Mouse (Mus musculus) MEL (cell line): ENCODE measurements at regions not wholly inside any gene's neighbourhood (a gene's known extent, or its start where the extent isn't known, plus 50 kb on each side); places are given as distances from the start of the nearest gene placed in this dataset.

Experiments used
- DNase-seq: peaks from one replicate; pipeline ENCODE4 v3.0.0; 2011; ENCODE audit warnings: low read depth, low spot score
- H3K27ac ChIP-seq: 2 replicates; pipeline ENCODE4 v1.5.1; 2012; ENCODE audit warnings: low read depth, mild to moderate bottlenecking, control low read depth, low read length, moderate library complexity; ENCODE audit not compliant: control insufficient read depth
- H3K27me3 ChIP-seq, 2 experiments: fragments of 150-350 bp in 1 of 2; sonication (generic) in 1 of 2; 2 replicates each; pipeline ENCODE4 v1.6.1; 2012; ENCODE audit warnings: low read length in 2 of 2, mild to moderate bottlenecking in 2 of 2, improper control_type of control experiment in 1 of 2, moderate library complexity in 1 of 2; ENCODE audit not compliant: insufficient read depth in 2 of 2, control insufficient read depth in 1 of 2
- H3K36me3 ChIP-seq, 2 experiments: 2 replicates each; pipeline ENCODE4 v1.6.1; 2012 to 2014; ENCODE audit warnings: low read length in 2 of 2, improper control_type of control experiment in 1 of 2, inconsistent platforms in 1 of 2, mild to moderate bottlenecking in 1 of 2; ENCODE audit not compliant: insufficient read depth in 2 of 2, control insufficient read depth in 1 of 2
- H3K4me1 ChIP-seq, 2 experiments: fragments of 150-350 bp in 1 of 2; sonication (generic) in 1 of 2; 2 replicates each; pipeline ENCODE4 v1.6.1; 2012; ENCODE audit warnings: low read length in 2 of 2, improper control_type of control experiment in 1 of 2, mild to moderate bottlenecking in 1 of 2; ENCODE audit not compliant: insufficient read depth in 2 of 2, control insufficient read depth in 1 of 2
- H3K4me3 ChIP-seq, 2 experiments: fragments of 150-350 bp in 1 of 2; sonication (generic) in 1 of 2; 2 replicates each; pipeline ENCODE4 v1.5.1; 2012; ENCODE audit warnings: low read depth in 2 of 2, low read length in 2 of 2, mild to moderate bottlenecking in 2 of 2, moderate library complexity in 2 of 2, control low read depth in 1 of 2, improper control_type of control experiment in 1 of 2; ENCODE audit not compliant: control insufficient read depth in 1 of 2, insufficient read depth in 1 of 2
- H3K79me2 ChIP-seq: 2 replicates; pipeline ENCODE4 v1.6.1; 2012; ENCODE audit warnings: mild to moderate bottlenecking, low read length, moderate library complexity; ENCODE audit not compliant: control insufficient read depth, poor library complexity, insufficient read depth
- H3K9ac ChIP-seq: 2 replicates; pipeline ENCODE4 v1.6.1; 2012; ENCODE audit warnings: low read depth, mild to moderate bottlenecking, control low read depth, low read length, moderate library complexity; ENCODE audit not compliant: control insufficient read depth, poor library complexity, severe bottlenecking
- H3K9me3 ChIP-seq: fragments of 150-350 bp; sonication (generic); replicated peaks from 2 replicates; pipeline ENCODE4 v1.6.1; 2012; ENCODE audit warnings: mild to moderate bottlenecking, low read length, improper control_type of control experiment, moderate library complexity; ENCODE audit not compliant: insufficient read depth
- BHLHE40 ChIP-seq: IDR thresholded peaks from 2 replicates; pipeline ENCODE4 v1.6.1; 2012; ENCODE audit warnings: low read depth, mild to moderate bottlenecking, inconsistent platforms, low read length, improper control_type of control experiment, borderline replicate concordance
- CHD1 ChIP-seq: IDR thresholded peaks from 2 replicates; pipeline ENCODE4 v1.6.1; 2012; ENCODE audit warnings: low read depth, mild to moderate bottlenecking, inconsistent platforms, low read length, improper control_type of control experiment
- E2F4 ChIP-seq: IDR thresholded peaks from 2 replicates; pipeline ENCODE4 v1.6.1; 2011; ENCODE audit warnings: low read depth, low read length, improper control_type of control experiment, borderline replicate concordance
- EP300 ChIP-seq, 2 experiments: IDR thresholded peaks; 2 replicates each; pipeline ENCODE4 v1.6.1; 2011; ENCODE audit warnings: improper control_type of control experiment in 2 of 2, low read length in 2 of 2, low read depth in 1 of 2, mild to moderate bottlenecking in 1 of 2
- GATA1 ChIP-seq: IDR thresholded peaks from 2 replicates; pipeline ENCODE4 v1.6.1; 2011; ENCODE audit warnings: low read depth, low read length, improper control_type of control experiment
- HCFC1 ChIP-seq: IDR thresholded peaks from 2 replicates; pipeline ENCODE4 v1.6.1; 2012; ENCODE audit warnings: low read depth, mild to moderate bottlenecking, inconsistent platforms, low read length, improper control_type of control experiment, moderate library complexity
- JUND ChIP-seq: IDR thresholded peaks from 2 replicates; pipeline ENCODE4 v1.6.1; 2011; ENCODE audit warnings: low read depth, mild to moderate bottlenecking, improper control_type of control experiment, low read length
- KAT2A ChIP-seq: conservative IDR thresholded peaks from 2 replicates; pipeline ENCODE4 v1.6.1; 2012; ENCODE audit warnings: low read depth, low read length, improper control_type of control experiment, inconsistent platforms
- MAX ChIP-seq: IDR thresholded peaks from 2 replicates; pipeline ENCODE4 v1.6.1; 2011; ENCODE audit warnings: low read length, improper control_type of control experiment
- MEF2A ChIP-seq: IDR thresholded peaks from 2 replicates; pipeline ENCODE4 v1.6.1; 2014; ENCODE audit warnings: low read depth, mild to moderate bottlenecking, inconsistent platforms, low read length, improper control_type of control experiment; ENCODE audit not compliant: poor library complexity, insufficient replicate concordance, severe bottlenecking; ENCODE audit errors: extremely low read depth
- MXI1 ChIP-seq: IDR thresholded peaks from 2 replicates; pipeline ENCODE4 v1.6.1; 2011; ENCODE audit warnings: mild to moderate bottlenecking, low read depth, low read length, improper control_type of control experiment
- NELFE ChIP-seq: IDR thresholded peaks from 2 replicates; pipeline ENCODE4 v1.6.1; 2011; ENCODE audit warnings: low read depth, low read length, improper control_type of control experiment
- NRF1 ChIP-seq: IDR thresholded peaks from 2 replicates; pipeline ENCODE4 v1.6.1; 2014; ENCODE audit warnings: low read depth, mild to moderate bottlenecking, inconsistent platforms, low read length, improper control_type of control experiment, moderate library complexity; ENCODE audit not compliant: poor library complexity, insufficient read depth, severe bottlenecking
- POLR2A ChIP-seq, 2 experiments: IDR thresholded peaks; 2 replicates each; pipeline ENCODE4 v1.6.1; 2011 to 2012; ENCODE audit warnings: low read length in 2 of 2, mild to moderate bottlenecking in 2 of 2, control low read depth in 1 of 2, improper control_type of control experiment in 1 of 2, low read depth in 1 of 2, moderate library complexity in 1 of 2; ENCODE audit not compliant: control insufficient read depth in 1 of 2, insufficient read depth in 1 of 2, poor library complexity in 1 of 2
- POLR2AphosphoS2 ChIP-seq: IDR thresholded peaks from 2 replicates; pipeline ENCODE4 v1.6.1; 2011; ENCODE audit warnings: low read length, improper control_type of control experiment
- RCOR1 ChIP-seq: IDR thresholded peaks from 2 replicates; pipeline ENCODE4 v1.6.1; 2012; ENCODE audit warnings: low read depth, mild to moderate bottlenecking, inconsistent platforms, low read length, improper control_type of control experiment
- SIN3A ChIP-seq: IDR thresholded peaks from 2 replicates; pipeline ENCODE4 v1.6.1; 2012; ENCODE audit warnings: low read length, improper control_type of control experiment, inconsistent platforms
- SMC3 ChIP-seq: IDR thresholded peaks from 2 replicates; pipeline ENCODE4 v1.6.1; 2011; ENCODE audit warnings: low read depth, low read length, improper control_type of control experiment
- TAL1 ChIP-seq: IDR thresholded peaks from 2 replicates; pipeline ENCODE4 v1.6.1; 2012; ENCODE audit warnings: mild to moderate bottlenecking, inconsistent platforms, low read length, moderate library complexity, mixed read lengths
- TCF12 ChIP-seq: IDR thresholded peaks from 2 replicates; pipeline ENCODE4 v1.6.1; 2014; ENCODE audit warnings: low read depth, mild to moderate bottlenecking, inconsistent platforms, low read length, improper control_type of control experiment, moderate library complexity
- UBTF ChIP-seq: IDR thresholded peaks from 2 replicates; pipeline ENCODE4 v1.6.1; 2012; ENCODE audit warnings: low read depth, mild to moderate bottlenecking, inconsistent platforms, low read length, improper control_type of control experiment, moderate library complexity, borderline replicate concordance; ENCODE audit not compliant: insufficient read depth
- USF1 ChIP-seq: IDR thresholded peaks from 2 replicates; pipeline ENCODE4 v1.6.1; 2014; ENCODE audit warnings: low read depth, mild to moderate bottlenecking, inconsistent platforms, low read length, improper control_type of control experiment, moderate library complexity
- USF2 ChIP-seq, 2 experiments: IDR thresholded peaks; 2 replicates each; pipeline ENCODE4 v1.6.1; 2011 to 2012; ENCODE audit warnings: improper control_type of control experiment in 2 of 2, low read length in 2 of 2, borderline replicate concordance in 1 of 2, inconsistent platforms in 1 of 2, low read depth in 1 of 2, mild to moderate bottlenecking in 1 of 2; ENCODE audit not compliant: insufficient read depth in 1 of 2
- ZC3H11A ChIP-seq: IDR thresholded peaks from 2 replicates; pipeline ENCODE4 v1.6.1; 2012; ENCODE audit warnings: low read depth, mild to moderate bottlenecking, inconsistent platforms, low read length, improper control_type of control experiment
- ZMIZ1 ChIP-seq: IDR thresholded peaks from 2 replicates; pipeline ENCODE4 v1.6.1; 2012; ENCODE audit warnings: low read depth, mild to moderate bottlenecking, inconsistent platforms, low read length, improper control_type of control experiment, moderate library complexity
- ZNF384 ChIP-seq: IDR thresholded peaks from 2 replicates; pipeline ENCODE4 v1.6.1; 2012; ENCODE audit warnings: low read depth, mild to moderate bottlenecking, inconsistent platforms, low read length, improper control_type of control experiment

DNA sequence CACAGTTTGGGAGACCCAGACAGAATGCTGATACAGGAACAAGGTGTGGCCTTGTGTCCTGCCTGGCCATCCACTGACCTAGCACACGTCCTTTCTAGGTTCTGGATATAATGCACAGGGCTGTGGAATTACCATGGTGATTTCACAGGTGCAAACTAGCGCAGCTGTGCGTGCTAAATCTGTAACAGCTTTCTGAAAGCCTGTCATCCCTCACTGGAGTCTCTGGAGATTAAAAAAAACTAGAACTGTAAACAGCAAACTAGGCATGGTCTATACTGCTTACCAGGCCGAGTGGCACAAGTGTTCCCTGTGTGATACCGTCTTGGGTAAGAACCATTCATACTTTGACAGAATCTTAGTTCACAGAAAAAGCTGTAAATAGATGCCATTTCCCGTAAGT is 69.9 kb upstream of the Tmtc1 start:
- Histone ChIP-seq H3K27ac (no peak overlapping the region), H3K9me3 (no peaks in the 10 kb centered on the region), H3K9ac (no peak overlapping the region), H3K36me3 (no peaks in the 10 kb centered on the region), H3K79me2 (no peaks in the 10 kb centered on the region), H3K4me1 (no peaks in the 10 kb centered on the region), H3K27me3 (no peaks in the 10 kb centered on the region), H3K4me3 (no peak overlapping the region)
- no peak for DNase-seq
- TF ChIP-seq SMC3 (no peak), MAX (no peak), USF1 (no peak), CHD1 (no peak), NRF1 (no peak), ZC3H11A (no peak), HCFC1 (no peak), SIN3A (no peak), BHLHE40 (no peak), POLR2A (IDR thresholded peaks at IDR 0.05; ENCODE audit: control insufficient read depth in 1 of 2, insufficient read depth in 1 of 2, low read depth in 1 of 2, low read length in 2 of 2, poor library complexity in 1 of 2) (no peak), TAL1 (no peak), ZNF384 (no peak), MEF2A (no peak), EP300 (IDR thresholded peaks at IDR 0.05; ENCODE audit: low read depth in 1 of 2, low read length in 2 of 2) (no peak), GATA1 (no peak), JUND (no peak), NELFE (no peak)

DNA sequence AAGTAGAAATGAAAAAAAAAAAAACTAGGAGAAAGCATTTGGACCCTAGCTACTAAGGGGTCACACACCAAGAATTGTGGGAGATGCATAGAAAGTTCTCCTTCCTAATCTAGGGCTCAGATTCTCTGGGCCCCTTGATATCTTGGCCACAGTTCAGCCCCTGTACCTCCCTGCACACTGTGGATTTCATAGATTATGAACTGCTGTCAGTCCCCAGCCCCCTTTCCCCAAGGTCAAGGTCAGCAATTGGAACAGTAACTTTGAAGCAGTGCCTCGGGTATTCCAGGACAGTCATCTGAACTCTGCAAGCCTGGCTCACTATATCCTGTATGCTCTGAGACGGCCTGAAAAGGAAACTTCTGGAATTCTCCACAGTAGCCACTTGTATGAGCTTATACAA is 68.9 kb upstream of the Tmtc1 start:
- H3K9me3 ChIP-seq = no peaks in the 10 kb centered on the region
- no peaks in the 10 kb centered on the region for H3K27me3 ChIP-seq
- no peak overlapping the region for H3K4me3 ChIP-seq
- H3K36me3 ChIP-seq = no peaks in the 10 kb centered on the region
- DNase-seq = no peak
- H3K79me2 ChIP-seq = no peaks in the 10 kb centered on the region
- no peak overlapping the region for H3K9ac ChIP-seq
- no peak overlapping the region for H3K27ac ChIP-seq
- H3K4me1 ChIP-seq = no peaks in the 10 kb centered on the region
- TF ChIP-seq HCFC1 = no peak
- TF ChIP-seq POLR2AphosphoS2 = no peak
- no peak for TF ChIP-seq UBTF
- TF ChIP-seq ZMIZ1 = no peak
- no peak for TF ChIP-seq RCOR1
- no peak for TF ChIP-seq ZC3H11A
- TF ChIP-seq MXI1 = no peak
- TF ChIP-seq TAL1 = no peak
- no peak for TF ChIP-seq KAT2A
- no peak for TF ChIP-seq TCF12
- no peak for TF ChIP-seq SMC3
- TF ChIP-seq SIN3A = no peak
- TF ChIP-seq NRF1 = no peak
- TF ChIP-seq USF2 (IDR thresholded peaks at IDR 0.05; ENCODE audit: borderline replicate concordance in 1 of 2, insufficient read depth in 1 of 2, low read depth in 1 of 2, low read length in 2 of 2) = no peak
- no peak for TF ChIP-seq MEF2A
- no peak for TF ChIP-seq E2F4
